Mouse (Mus musculus): ENCODE results near the gene BC080695.
"Not testable (repeated sequence)": the region's sequence is repeated elsewhere in the genome, so short reads cannot be mapped to it uniquely, and the experiment has no call there.

The BC080695 gene

DNA sequence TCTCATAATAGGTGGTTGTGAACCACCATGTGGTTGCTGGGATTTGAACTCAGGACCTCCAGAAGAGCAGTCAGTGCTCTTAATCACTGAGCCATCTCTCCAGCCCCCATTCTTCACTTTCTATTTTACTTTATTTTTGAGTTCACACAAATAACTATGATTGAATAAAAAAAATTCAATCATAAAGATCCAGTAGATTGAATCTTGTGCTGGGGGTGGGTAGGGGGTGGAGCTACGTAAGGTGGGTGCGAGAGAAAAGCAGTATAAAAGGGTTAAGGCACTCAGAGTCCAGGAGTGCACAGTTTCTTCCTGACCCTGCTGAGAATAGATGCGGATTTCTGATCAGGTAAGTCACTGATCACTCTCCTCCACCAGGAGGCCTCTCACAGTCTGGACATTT is at the start of gene BC080695, which contains the start of gene Gm13057:
BC080695 (plus strand) TSS at position 301 of the 400 bp plus-strand sequence.
Gm13057 (plus strand) TSS at position 310 of the 400 bp plus-strand sequence.
- in situ Hi-C loops (cut with MboI, MseI): loop anchor here in 1 of 2 experiments (25.0 kb wide), 1 partner anchor 1836 kb away; no protein-coding TSS in a partner anchor

GRCm38 (mm10) chr4:143511043-143511442 is 40.5 kb upstream of the BC080695 start, which contains the start of gene Gm13043:
Gene Gm13043 (plus strand): TSS chr4:143511343.
- in situ Hi-C loops (cut with MboI, MseI): no loop called here

- in situ Hi-C loops (cut with MboI, MseI): not testable (repeated sequence)
Observed at GRCm38 (mm10) chr4:143535654-143536053, 15.8 kb upstream of the BC080695 start, which contains the start of gene Gm13040. Gene Gm13040 (plus strand): TSS chr4:143535954.

DNA sequence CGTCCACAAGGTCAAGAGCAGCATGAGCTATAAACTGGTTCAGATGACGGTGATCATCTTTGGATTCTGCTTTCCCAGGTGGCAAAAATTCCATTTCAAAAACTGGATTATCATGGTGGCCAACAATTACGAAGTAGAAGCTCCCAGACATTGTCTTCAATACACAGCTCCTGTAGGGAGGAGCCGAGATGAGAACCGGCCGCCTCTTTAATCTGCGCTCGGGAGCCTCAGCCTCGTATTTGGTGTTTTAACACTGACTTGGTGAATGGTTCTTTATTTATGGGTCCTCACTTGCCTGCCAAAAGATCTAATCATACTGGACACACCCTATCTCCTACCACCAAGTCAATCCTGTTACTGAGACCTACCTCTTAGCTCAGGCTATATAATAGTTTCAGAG is 60.4 kb downstream of the BC080695 start:
- in situ Hi-C loops (cut with MboI, MseI): not testable (repeated sequence)

GRCm38 (mm10) chr4:143614703-143615102 is 63.2 kb downstream of the BC080695 start, which contains the start of gene Gm13083:
Gene Gm13083 (plus strand): TSS chr4:143615003.
- in situ Hi-C loops (cut with MboI, MseI): loop anchor here in 1 of 2 experiments (5.0 kb wide), 1 partner anchor 283 kb away; no protein-coding TSS in a partner anchor

- in situ Hi-C loops (cut with MboI, MseI): loop anchor here in 1 of 2 experiments (5.0 kb wide), 1 partner anchor 279 kb away; no protein-coding TSS in a partner anchor
Observed at GRCm38 (mm10) chr4:143618101-143618500, 66.6 kb downstream of the BC080695 start.
